Mouse (Mus musculus) bone marrow macrophage, adult 2 months (primary cell): Measurements from ENCODE around the gene Rhoh.

Source experiments
- CTCF ChIP-seq: IDR thresholded peaks from 2 replicates; pipeline ENCODE4 v1.5.1; 2012; ENCODE audit warnings: low read depth, mild to moderate bottlenecking, low read length, moderate library complexity
- POLR2A ChIP-seq: IDR thresholded peaks from 2 replicates; pipeline ENCODE4 v1.6.1; 2012; ENCODE audit warnings: mild to moderate bottlenecking, low read depth, low read length, borderline replicate concordance

GRCm38 (mm10) chr5:65858898-65859297 lies 2.1 kb upstream of the Rhoh start:
- TF ChIP-seq POLR2A (no peak), CTCF (no peak)
